Mouse (Mus musculus) ovary, adult 18-20 months (tissue): Measurements from ENCODE around the gene B830017H08Rik.

ENCODE experiments used
- DNase-seq: peaks from one replicate; pipeline ENCODE4 v3.0.0; 2022; ENCODE audit warnings: low spot score, mixed read lengths

The B830017H08Rik gene

DNA sequence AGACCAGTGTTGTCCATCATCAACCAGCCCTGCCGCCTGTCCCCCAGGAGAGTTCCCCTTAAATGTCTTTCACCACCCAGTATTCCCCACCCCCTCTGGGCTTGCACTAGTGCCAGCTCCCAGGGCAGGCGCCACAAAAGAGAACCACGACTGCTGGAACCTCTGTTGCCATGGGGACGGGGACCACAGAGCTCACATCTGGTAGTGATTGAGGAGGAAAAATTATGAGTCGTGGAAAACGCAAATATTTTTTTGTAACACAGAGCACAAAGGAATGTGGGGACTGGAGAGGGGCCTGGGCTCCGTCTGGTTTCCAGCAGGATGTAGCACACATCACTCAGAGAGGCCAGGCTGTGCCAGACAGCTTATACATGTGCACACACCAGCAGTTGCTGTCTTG lies 23.2 kb upstream of the B830017H08Rik start:
- no peak for DNase-seq

DNA sequence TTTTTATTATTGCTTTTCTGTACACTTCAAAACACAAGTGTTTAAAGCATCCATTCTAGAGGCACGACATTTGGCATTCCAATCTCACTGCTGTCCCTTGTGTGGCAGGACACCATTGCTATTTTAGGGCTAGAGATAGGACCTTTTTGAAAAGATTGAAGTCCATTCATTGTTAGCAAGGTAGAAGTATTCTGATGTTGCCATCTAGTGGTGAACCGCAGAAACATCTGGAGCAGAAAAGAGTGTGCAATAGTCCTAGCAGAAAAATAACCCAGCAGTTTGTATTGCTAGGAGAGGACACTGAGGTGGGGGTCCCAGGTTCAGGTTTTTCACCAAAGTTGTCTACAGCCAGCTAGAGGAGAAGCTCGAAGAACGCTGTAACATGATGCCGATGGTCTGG lies 20.8 kb upstream of the B830017H08Rik start:
- no peak for DNase-seq

DNA sequence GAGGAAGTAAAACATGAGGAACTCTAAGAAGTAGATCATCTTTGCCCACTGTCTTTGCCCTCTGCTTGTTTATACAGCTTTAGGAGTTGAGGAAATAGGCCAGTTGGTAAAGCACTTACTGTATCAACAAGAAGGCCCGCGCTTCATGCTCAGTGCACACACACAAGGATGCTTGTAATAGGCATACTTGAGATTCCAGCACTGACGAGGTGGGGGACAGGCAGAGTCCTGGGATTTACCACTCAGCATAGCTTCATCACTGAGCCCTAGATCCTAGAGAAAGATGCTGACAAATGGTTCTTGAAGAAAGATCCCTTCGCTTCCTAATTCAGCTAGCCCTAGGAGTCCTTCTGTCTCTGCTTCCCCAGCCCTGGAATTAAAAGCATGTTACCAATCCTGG lies 19.7 kb upstream of the B830017H08Rik start:
- no peak for DNase-seq

DNA sequence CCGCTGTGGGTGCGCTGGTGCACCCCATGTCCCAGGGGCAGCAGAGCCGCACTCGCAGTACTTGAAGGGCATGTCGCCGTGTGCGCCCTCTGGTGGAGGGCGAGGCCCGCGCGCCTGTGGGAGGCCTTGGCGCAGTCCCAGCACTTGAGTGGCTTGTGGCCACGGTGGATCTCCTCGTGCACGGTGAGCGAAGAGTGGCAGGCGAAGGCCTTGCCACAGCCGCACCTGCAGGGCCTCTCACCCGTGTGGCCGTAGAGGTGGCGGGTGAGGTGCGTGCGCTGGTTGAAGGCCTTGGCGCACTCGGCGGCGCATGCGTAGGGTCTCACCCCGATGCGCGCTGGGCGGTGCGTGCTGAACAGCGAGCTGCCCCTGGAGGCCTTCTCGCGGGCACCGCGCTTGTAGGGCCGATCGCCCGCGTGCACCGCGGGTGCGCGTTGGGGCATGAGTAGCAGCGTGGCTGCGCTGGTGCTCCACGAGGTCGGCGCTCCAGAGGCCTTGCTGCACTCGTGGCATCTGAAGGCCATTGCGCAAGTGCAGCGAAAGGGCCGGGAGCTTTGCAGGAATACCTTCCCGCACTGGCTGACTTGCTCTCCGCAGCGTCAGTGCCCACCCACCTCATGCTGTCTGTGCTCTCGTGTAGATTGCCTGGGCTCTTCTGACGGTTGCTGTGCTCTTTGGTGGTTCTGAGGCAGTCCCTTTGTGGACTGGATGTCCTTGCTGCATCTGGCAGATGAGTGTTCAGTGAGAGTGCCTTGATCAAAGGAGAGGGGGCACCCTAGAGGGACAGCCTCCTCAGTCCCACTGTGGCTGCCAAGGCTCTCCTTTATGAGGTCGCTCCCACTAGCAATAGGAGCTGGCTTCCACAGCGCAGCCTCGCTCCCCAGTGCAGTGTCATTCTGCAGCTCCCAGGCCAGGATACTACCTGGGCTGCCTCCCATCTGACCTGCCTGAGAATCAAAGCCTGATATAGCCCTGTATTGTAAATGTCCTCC lies 17.2 kb upstream of the B830017H08Rik start:
- peak; percentile 52 for DNase-seq

DNA sequence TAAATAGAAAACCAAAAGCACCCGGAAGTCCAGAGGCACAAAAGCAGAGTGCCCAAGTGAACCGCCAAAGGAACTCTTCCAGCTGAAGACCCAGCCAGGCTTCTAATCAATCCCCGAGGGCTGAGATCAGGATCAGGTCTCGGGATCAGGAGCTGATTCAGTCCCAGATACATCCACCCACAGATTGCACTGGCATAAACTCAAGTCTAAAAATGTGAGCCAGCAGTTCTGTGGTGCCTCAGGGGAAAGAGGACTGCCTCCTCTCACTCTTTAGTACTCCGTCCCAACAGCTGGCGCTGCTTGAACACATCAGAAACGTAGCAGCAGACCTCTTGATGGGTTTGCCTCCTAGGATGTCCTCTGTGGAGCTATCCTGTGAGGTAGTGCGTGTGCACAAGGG lies 16.4 kb upstream of the B830017H08Rik start:
- no peak for DNase-seq

DNA sequence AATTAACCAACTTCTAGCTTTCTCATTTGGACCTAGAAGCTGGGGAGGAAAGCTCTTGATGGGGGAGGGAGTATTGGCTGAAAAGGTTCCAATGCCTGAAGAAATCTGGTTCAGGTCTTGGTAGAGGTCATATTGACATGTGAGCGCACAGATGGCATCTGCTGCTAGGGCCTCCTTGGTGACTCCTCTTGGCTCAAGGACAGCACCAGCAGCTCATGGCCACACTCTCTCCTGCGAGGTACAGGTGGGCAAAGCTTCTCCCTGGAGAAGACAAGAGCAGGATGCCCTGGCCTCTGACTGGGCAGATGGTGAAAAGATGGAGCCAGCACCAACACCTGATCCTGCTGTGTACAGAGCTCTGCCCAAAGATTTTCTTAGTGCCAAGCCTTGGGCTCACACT lies 6.4 kb upstream of the B830017H08Rik start:
- DNase-seq = no peak

DNA sequence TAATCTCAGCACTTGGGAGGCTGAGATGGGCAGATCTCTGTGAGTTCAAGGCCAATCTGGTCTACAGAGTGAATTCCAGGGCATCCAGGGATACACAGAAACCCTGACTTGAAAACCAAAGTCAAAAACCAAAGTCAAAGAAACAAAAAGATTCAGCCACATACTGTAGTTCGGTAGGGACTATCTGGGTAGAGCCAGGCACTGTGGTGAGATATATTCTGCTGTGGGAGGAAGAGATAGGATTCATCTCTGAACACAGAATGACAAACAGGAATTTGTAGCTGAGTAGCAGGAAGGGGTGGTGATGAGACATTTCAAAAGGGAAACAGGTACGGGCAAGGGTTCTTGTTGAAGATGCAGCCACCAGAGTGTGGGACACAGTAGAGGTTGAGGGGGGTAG lies 4.7 kb upstream of the B830017H08Rik start:
- DNase-seq = no peak

DNA sequence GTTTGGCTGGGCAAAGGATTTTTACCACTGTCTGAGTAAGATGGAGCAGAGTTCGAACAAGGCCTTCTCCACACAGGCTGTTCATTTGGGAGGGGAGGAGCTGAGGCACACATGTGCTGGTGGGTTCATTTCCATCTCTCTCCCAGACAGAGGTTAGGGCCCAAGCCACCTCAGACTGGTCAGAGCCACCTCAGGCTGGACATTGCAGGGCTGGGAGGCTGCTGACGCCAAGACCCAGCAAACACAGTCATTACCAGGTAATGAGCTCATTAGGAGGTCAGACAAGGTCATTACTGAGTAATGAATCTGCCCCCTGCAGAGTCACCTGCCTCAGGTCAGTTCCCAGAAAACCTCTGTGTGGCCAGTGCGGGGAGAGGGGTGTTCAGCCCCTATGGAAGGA lies 4.1 kb upstream of the B830017H08Rik start:
- no peak for DNase-seq

DNA sequence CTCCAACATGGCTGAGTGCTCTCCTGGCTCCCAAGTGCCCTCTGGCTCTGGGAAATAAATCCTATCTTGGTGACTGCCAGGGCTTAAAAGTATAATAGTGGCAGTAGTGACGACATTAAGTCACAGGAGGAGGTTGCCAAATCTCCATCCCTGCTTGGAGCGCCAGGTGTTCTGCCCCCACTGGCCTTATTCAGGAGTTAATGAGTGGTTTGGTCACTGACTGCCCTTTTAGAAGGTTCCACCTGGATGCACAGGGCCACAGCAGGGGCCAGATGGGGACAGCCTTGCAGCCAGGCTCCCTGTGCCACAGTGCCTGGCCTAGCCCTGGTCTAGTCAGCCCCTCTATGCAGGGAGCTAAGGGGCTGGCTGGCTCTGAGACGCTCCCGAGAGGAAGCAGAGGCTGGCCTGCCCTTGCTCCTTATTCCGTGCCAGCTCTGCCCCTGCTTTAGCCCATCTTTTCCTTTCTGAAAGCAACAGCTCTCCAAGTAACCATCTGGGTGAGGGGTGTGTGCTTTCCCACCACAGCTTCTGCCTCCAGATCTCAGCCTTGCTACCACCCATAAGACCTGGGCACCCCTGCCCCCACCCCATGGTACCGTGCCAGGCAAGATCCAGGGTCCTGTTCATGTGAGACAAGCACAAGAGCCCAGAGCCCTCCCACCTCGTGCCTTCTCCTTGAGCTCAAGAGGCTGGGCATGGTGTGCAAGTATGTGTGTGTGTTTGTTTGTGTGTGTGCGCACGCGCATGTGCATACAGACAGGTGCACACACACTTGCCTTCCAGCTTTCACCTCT lies 2.3 kb upstream of the B830017H08Rik start:
- DNase-seq = no peak

DNA sequence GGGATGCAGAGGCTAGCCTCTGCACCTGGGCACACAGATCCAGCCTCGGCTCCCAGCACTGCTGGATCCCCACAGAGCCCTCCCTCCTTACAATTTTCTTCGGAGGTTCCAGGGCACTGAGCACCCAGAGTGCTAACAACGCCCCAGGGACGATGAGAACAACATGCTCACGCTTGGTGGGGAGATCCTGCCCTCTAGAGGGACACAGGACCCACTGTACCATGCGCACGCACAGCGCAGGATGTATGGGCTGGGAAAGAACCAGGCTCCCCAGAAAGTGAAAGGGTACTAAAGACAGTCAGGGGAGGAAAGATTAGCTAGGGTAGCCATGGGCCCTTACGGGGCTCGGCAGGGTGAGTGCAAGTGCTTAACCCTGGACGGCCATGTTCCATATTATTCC lies 1.1 kb upstream of the B830017H08Rik start:
- no peak for DNase-seq

DNA sequence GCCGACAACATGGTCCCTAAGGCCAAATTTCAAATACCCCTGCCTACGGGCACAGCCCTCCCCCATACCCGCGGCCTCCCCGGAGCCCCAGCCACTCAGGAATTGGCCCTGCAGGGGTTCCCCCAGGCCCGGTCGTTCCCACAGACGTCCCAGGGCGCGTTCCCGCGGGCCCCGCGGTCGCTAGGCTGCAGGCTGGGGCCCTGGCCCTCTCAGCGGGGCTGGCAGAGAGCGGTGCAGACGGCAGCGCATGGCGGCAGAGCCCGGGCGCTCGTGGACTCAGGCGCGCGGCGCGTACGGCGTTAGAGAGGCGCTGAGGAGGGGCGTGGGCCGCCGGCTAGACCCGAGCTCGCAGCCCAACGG lies 380 bp downstream of the B830017H08Rik start:
- no peak for DNase-seq

DNA sequence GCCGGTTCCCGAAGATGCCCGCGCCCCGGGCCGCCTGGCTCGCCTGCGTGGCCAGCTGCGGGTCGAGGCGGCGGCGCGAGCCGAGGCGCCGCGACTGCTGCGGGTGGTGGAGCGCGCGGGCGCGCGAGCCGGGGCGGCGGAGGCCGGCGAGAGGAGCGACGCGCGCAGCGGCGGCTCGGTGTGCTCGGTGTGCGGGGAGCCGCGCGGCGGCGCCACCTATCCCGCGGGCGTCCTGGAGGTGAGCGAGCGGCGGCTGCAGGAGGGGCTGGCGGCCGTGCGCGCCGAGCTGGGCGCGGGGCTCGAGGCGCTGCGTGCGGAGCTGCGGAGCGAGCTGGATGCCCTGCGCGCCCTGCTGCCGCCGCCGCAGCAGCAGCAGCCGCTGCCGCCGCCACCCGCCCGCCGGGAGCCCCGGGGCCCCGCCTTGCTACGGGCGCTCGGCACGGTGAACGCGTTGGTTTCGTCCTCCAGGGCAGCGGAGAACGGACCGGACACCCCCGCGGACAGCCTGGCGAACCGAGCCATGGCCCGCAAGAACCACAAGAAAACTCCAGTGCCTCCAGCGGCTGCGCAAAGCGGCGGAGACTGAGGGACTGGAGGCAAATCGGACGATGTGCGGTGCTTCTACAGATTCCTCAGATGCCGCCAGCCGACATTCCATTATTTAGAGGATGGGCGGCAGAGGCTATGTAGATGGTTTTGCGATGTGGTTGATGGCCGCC lies 919 bp downstream of the B830017H08Rik start:
- no peak for DNase-seq

DNA sequence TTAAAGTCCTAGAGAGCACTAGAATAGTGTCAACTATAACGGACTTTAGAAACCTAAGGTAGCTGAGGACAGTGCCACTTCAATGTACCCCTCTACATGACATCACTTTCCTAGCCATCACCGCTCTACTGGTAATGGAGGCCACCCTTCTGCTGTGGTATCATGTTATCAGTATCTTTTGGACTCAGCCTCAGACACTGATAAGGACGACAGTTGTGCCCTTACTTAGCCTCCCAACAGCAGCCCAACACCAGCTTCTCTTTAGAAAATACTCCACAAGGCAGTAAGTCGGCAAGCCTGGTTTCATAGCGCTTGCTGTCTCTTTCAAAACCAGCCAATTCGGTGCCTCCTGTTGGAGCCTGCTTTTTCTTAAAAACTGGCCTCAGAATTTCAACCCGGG lies 1.6 kb downstream of the B830017H08Rik start:
- DNase-seq = no peak

DNA sequence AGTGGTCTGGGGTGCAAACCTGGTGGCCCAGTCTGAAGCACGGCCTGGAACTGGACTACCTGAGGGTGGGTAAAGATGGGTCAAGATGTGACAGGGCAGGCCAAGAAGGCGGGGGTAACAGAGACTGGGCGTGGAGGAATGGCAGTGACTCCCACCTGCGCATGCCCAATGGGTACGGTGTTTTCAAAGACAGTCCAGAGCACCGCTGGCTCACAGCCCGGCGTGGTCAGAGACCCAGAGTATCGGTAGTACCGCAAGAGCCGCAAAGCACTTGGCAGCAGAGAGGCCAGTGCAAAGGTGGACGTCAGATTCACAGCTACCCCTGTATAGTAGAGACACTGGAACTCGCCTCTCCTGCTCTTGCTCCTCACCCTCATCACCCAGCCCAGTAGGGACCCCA lies 2.6 kb downstream of the B830017H08Rik start:
- DNase-seq = no peak

DNA sequence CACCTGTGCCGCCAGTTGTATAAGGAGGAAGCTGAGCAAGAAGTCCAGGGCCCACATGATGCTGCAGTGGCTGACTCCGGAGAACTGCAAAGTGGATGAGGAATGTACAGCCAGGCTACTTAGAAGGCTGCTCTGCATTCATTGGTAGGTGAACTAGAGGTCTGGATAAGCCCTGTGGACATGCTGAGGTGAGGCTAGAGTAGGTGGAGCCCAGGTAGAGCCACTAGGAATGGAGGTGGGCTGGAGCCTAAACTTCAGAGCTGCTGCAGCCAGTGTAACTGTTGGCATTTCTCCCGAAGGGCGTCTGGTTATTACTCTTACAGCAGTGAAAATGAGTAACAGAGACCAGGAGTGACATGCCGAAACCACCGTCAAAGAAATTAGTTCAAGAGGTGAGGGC lies 5.1 kb downstream of the B830017H08Rik start, which contains the start of gene Car15:
Gene Car15, minus strand, starts transcription at position 314 of the 400 bp plus-strand sequence.
- no peak for DNase-seq

DNA sequence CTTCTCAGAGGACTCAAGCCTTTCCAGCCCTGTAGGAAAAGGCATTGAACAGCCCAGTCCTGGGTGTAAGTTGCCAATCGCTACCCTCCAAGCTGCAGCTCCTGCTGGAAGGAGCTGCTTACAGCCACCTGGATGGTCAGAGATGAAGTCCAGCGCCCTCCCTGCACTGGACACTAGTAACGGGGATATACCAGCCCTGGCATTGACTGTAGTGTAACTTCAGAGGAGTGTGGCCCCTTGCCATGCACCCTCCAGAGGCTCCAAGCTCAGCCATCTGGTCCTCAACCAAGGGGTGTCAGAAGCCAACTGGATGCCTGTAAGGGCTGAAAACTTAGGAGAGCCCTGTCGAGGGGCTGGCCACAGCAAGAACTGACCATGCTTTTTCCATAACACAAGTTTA lies 7.1 kb downstream of the B830017H08Rik start:
- DNase-seq = no peak

DNA sequence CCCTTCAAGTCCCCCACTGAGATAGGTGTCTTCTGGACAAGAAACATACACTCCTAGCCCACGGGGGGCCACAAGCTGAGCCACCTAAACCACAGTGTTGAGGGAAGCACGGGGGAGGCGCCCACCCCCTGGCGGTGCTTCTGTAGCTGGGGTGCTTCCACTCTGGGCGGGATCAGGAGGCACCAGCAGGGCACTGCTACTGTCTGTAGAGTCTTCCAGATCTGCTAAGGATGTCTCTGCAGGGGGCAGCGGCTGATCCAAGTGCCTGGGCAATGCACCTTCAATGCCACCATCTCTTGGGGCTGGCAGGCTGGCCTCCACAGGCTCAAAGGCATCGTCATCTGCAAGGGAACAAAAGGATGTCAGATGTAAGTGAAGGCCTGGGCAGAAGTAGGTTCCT lies 9.5 kb downstream of the B830017H08Rik start:
- DNase-seq = no peak

DNA sequence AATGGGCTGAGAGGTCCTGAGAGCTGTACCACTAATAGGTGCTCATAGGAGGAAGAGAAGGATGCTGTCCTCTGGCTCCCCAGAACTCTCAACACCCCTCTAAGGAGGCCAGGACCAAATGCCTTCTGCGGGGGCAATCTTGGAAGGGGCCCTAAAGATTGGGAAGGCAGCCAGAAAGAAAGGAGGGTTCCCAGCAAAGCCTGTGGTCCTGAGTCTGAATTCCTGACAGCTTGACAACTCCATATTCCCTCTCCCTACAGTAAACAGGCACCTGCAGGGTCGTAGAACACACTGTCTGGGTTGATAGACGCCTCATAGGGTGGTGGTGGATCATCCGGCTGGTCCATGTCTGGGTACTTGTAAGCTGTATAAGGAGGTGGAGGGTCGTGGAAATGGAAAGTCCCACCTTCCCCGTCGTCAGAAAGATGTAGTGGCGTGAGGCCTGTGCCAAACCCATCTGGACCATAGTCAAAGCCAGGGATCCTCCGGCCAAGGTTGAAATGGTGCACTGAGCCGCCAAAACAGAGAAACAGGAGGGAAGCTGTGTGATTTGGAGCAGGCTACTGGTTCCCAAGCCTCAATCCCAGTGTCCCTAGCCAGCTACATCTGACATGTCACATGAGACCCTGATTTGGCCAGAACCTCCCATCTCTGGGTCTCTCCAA lies 10.9 kb downstream of the B830017H08Rik start:
- no peak for DNase-seq

DNA sequence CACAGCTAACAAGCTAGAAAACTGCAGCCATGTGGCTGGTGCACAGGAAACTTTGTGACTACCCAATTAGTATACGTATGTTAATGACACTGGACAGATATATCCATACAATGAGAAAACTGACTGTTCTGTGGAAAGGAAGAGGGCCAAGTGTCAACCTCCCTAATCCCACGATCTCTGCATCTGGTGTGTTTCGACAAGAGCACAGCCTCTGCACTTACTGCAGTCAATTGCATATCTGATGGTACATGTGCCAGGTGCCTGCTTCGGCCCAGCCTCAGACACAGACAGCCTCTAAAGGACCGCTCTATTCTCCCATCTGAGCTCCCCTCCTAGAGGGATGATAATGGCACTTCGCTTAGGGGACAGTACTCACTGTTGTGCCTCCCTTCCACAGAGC lies 15.5 kb downstream of the B830017H08Rik start:
- DNase-seq = no peak

DNA sequence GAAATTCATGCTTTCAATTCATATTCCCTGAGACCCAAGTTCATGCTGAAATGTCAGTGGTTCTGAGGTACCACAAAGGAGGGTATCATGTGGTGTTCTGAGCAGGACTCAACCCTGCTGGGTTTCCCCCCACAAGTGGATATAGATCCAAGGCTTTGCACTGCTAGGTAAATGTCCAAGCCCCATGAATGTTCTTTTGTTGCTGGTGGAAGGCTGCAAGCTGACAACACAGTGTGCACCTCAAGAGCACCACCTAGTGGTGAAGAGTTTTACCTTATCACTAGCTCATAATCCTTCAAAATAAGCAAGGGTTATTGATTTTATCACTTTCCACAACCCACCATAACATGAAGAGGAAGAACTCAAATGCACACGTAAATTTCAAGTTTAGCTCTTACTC lies 16.0 kb downstream of the B830017H08Rik start:
- DNase-seq = no peak

DNA sequence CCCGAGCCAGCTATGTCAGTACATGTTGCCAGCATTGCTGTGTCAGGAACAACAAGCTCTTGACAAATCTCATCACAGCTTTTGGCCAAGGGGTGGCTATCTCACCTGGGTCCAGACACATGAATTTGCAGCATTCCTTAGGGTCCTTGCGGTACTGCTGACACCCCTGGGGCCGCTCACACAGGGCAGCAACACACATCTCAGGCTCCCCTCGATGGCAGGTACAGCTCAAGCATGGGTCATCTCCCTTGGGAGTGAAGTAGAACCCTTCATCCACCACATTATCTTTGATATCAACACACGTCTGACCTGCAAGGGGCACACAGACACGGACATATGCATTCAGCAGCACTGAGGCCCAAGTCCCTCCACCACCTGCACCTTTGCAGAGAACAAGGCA lies 16.6 kb downstream of the B830017H08Rik start:
- no peak for DNase-seq

DNA sequence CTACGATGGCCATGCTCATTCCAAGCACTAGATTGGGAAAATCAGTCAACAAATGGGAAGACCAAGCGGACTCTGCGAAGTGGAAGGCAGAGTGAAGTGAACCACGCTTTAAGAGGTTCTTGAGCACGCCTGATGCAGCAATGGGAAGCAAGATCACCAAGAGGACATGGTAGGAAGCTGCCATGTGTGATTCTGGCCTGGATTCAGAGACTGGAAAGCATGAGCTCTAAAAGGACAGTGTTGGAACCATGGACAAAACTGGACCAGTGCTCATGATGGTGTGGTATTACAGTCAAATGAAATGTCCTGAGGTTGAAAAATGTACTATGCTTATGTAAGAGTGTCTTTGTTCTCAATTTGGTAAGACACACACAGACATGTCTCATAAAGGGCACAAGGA lies 18.4 kb downstream of the B830017H08Rik start:
- DNase-seq = no peak
